Mouse (Mus musculus): ENCODE measurements at regions not wholly inside any gene's neighbourhood (a gene's known extent, or its start where the extent isn't known, plus 50 kb on each side); places are given as distances from the start of the nearest gene placed in this dataset.
"Not testable (repeated sequence)": the region's sequence is repeated elsewhere in the genome, so short reads cannot be mapped to it uniquely, and the experiment has no call there.

- peak; percentile 34 to 50; a peak in 2 of 4 replicates for ATAC-seq (replicated peaks in 1 of 2; ENCODE audit: insufficient read depth in 1 of 2, low FRiP score in 2 of 2, low TSS enrichment in 1 of 2, low read depth in 1 of 2, poor library complexity in 2 of 2, severe bottlenecking in 2 of 2)
Observed at GRCm38 (mm10) chr1:161728546-161729206, 59.6 kb downstream of the Fasl start.

GRCm38 (mm10) chr1:161727357-161727756, 60.9 kb downstream of the Fasl start:
- ATAC-seq (replicated peaks in 1 of 2; ENCODE audit: insufficient read depth in 1 of 2, low FRiP score in 2 of 2, low TSS enrichment in 1 of 2, low read depth in 1 of 2, poor library complexity in 2 of 2, severe bottlenecking in 2 of 2), result peak; percentile 59 to 79; a peak in 3 of 4 replicates

- not testable (repeated sequence) for ATAC-seq (replicated peaks in 1 of 2; ENCODE audit: insufficient read depth in 1 of 2, low FRiP score in 2 of 2, low TSS enrichment in 1 of 2, low read depth in 1 of 2, poor library complexity in 2 of 2, severe bottlenecking in 2 of 2)
Observed at GRCm38 (mm10) chr1:161726098-161726497, 62.2 kb downstream of the Fasl start.

GRCm38 (mm10) chr1:161719876-161720275, 68.4 kb downstream of the Fasl start:
- no peak for ATAC-seq (replicated peaks in 1 of 2; ENCODE audit: insufficient read depth in 1 of 2, low FRiP score in 2 of 2, low TSS enrichment in 1 of 2, low read depth in 1 of 2, poor library complexity in 2 of 2, severe bottlenecking in 2 of 2)

GRCm38 (mm10) chr1:161718254-161718653, 70.0 kb downstream of the Fasl start:
- no peak for ATAC-seq (replicated peaks in 1 of 2; ENCODE audit: insufficient read depth in 1 of 2, low FRiP score in 2 of 2, low TSS enrichment in 1 of 2, low read depth in 1 of 2, poor library complexity in 2 of 2, severe bottlenecking in 2 of 2)

GRCm38 (mm10) chr1:161712918-161713317, 75.4 kb downstream of the Fasl start:
- ATAC-seq (replicated peaks in 1 of 2; ENCODE audit: insufficient read depth in 1 of 2, low FRiP score in 2 of 2, low TSS enrichment in 1 of 2, low read depth in 1 of 2, poor library complexity in 2 of 2, severe bottlenecking in 2 of 2), result peak; percentile 85 to 92

GRCm38 (mm10) chr1:161712283-161712682, 76.0 kb downstream of the Fasl start:
- ATAC-seq (replicated peaks in 1 of 2; ENCODE audit: insufficient read depth in 1 of 2, low FRiP score in 2 of 2, low TSS enrichment in 1 of 2, low read depth in 1 of 2, poor library complexity in 2 of 2, severe bottlenecking in 2 of 2), result no peak

- ATAC-seq (replicated peaks in 1 of 2; ENCODE audit: insufficient read depth in 1 of 2, low FRiP score in 2 of 2, low TSS enrichment in 1 of 2, low read depth in 1 of 2, poor library complexity in 2 of 2, severe bottlenecking in 2 of 2), result 0 out of 4 replicates have a peak, but pooled peaks of 1 of the 2 experiments have one; percentile 21
Observed at GRCm38 (mm10) chr1:161707049-161707448, 81.2 kb downstream of the Fasl start.

- no peak for ATAC-seq (replicated peaks in 1 of 2; ENCODE audit: insufficient read depth in 1 of 2, low FRiP score in 2 of 2, low TSS enrichment in 1 of 2, low read depth in 1 of 2, poor library complexity in 2 of 2, severe bottlenecking in 2 of 2)
Observed at GRCm38 (mm10) chr1:161704961-161705360, 83.3 kb downstream of the Fasl start.

- ATAC-seq (replicated peaks in 1 of 2; ENCODE audit: insufficient read depth in 1 of 2, low FRiP score in 2 of 2, low TSS enrichment in 1 of 2, low read depth in 1 of 2, poor library complexity in 2 of 2, severe bottlenecking in 2 of 2), result no peak
Observed at GRCm38 (mm10) chr1:161704527-161704926, 83.8 kb downstream of the Fasl start.

GRCm38 (mm10) chr1:161695886-161696285, 92.4 kb downstream of the Fasl start:
- ATAC-seq (replicated peaks in 1 of 2; ENCODE audit: insufficient read depth in 1 of 2, low FRiP score in 2 of 2, low TSS enrichment in 1 of 2, low read depth in 1 of 2, poor library complexity in 2 of 2, severe bottlenecking in 2 of 2), result no peak

- no peak for ATAC-seq (replicated peaks in 1 of 2; ENCODE audit: insufficient read depth in 1 of 2, low FRiP score in 2 of 2, low TSS enrichment in 1 of 2, low read depth in 1 of 2, poor library complexity in 2 of 2, severe bottlenecking in 2 of 2)
Observed at GRCm38 (mm10) chr1:161693768-161694160, 94.5 kb downstream of the Fasl start.

GRCm38 (mm10) chr1:161692836-161693767, 95.2 kb downstream of the Fasl start:
- no peak for ATAC-seq (replicated peaks in 1 of 2; ENCODE audit: insufficient read depth in 1 of 2, low FRiP score in 2 of 2, low TSS enrichment in 1 of 2, low read depth in 1 of 2, poor library complexity in 2 of 2, severe bottlenecking in 2 of 2)

GRCm38 (mm10) chr1:161688946-161689345, 99.3 kb downstream of the Fasl start:
- ATAC-seq (replicated peaks in 1 of 2; ENCODE audit: insufficient read depth in 1 of 2, low FRiP score in 2 of 2, low TSS enrichment in 1 of 2, low read depth in 1 of 2, poor library complexity in 2 of 2, severe bottlenecking in 2 of 2), result no peak

- ATAC-seq (replicated peaks in 1 of 2; ENCODE audit: insufficient read depth in 1 of 2, low FRiP score in 2 of 2, low TSS enrichment in 1 of 2, low read depth in 1 of 2, poor library complexity in 2 of 2, severe bottlenecking in 2 of 2), result peak; percentile 68 to 73; a peak in 3 of 4 replicates
Observed at GRCm38 (mm10) chr1:161687548-161687947, 100.7 kb downstream of the Fasl start.

GRCm38 (mm10) chr1:161680558-161680957, 107.7 kb downstream of the Fasl start:
- ATAC-seq (replicated peaks in 1 of 2; ENCODE audit: insufficient read depth in 1 of 2, low FRiP score in 2 of 2, low TSS enrichment in 1 of 2, low read depth in 1 of 2, poor library complexity in 2 of 2, severe bottlenecking in 2 of 2), result no peak

GRCm38 (mm10) chr1:161670937-161671336, 117.4 kb downstream of the Fasl start:
- ATAC-seq (replicated peaks in 1 of 2; ENCODE audit: insufficient read depth in 1 of 2, low FRiP score in 2 of 2, low TSS enrichment in 1 of 2, low read depth in 1 of 2, poor library complexity in 2 of 2, severe bottlenecking in 2 of 2), result no peak

GRCm38 (mm10) chr1:161664321-161664720, 124.0 kb downstream of the Fasl start:
- no peak for ATAC-seq (replicated peaks in 1 of 2; ENCODE audit: insufficient read depth in 1 of 2, low FRiP score in 2 of 2, low TSS enrichment in 1 of 2, low read depth in 1 of 2, poor library complexity in 2 of 2, severe bottlenecking in 2 of 2)
